Mouse (Mus musculus): ENCODE measurements at regions not wholly inside any gene's neighbourhood (a gene's known extent, or its start where the extent isn't known, plus 50 kb on each side); places are given as distances from the start of the nearest gene placed in this dataset.

DNA sequence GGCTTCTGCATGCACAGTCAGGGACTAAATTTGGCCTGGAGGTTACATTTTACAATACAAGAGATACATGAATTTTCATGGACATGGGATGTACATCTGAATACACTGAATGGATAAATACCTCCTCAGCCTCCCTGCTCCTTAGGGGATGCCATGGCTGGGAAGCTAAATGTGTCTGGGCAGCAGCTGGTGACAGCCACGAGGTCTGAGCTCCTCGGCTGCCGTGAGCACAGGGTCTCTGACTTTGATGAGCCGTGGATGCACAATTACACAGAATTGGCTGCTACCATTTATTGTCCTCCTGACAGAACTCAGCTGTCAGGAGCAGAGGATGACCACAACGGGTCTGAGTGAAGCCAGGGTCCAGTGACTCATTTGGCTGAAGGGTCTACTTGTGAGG, 80.3 kb upstream of the Arhgap21 start:
- no peak for TF ChIP-seq POLR2A (IDR thresholded peaks at IDR 0.05; ENCODE audit: extremely low read depth, insufficient read depth, low read length)
- no peak for TF ChIP-seq CTCF (IDR thresholded peaks at IDR 0.05; ENCODE audit: low read depth, low read length)

Measured in liver, adult 2 months (tissue).